Mouse (Mus musculus): Measurements from ENCODE around the gene Eif4ebp2. TPM values are rescaled to one million over a fixed set of nuclear protein-coding genes. Genes with fewer than 3 reads are reported as not detected.
"Not testable (repeated sequence)": the region's sequence is repeated elsewhere in the genome, so short reads cannot be mapped to it uniquely, and the experiment has no call there.

Gene Eif4ebp2
- total RNA-seq, 2 experiments from 2014 or later, result 115 to 116 TPM

DNA sequence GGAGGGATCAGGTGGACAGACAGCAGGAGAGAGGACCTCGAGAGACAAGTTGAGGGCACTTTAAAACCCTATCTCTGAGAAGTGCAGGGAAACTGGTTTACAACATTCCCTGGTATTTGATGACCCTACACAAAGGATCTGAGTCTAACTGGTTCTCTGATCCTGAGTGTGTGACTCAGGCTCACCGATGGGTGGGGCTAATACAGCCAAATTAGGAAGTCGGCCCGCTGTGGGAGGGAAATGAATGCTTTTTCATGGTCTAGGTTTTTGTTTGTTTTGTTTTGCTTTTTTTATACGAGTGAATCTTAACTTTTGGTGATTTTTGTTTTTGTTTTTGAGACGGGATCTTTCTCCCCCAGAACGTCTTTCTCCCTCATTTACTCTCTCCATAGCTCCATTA is 16.4 kb upstream of the Eif4ebp2 start:
- intact Hi-C loops (cut with DNase I), result loop anchor here (5.0 kb wide), 1 partner anchor 133 kb away; no protein-coding TSS in a partner anchor
- DNase-seq, result no peak

- intact Hi-C loops (cut with DNase I), result loop anchor here (5.0 kb wide), 1 partner anchor 135 kb away; no protein-coding TSS in a partner anchor
- no peak for DNase-seq
Measured at GRCm38 (mm10) chr10:61466873-61467272, 14.4 kb upstream of the Eif4ebp2 start.

- no peak for DNase-seq
- intact Hi-C loops (cut with DNase I), result loop anchor here (5.0 kb wide), 1 partner anchor 136 kb away; no protein-coding TSS in a partner anchor
Measured at GRCm38 (mm10) chr10:61466242-61466641, 13.8 kb upstream of the Eif4ebp2 start.

GRCm38 (mm10) chr10:61465009-61465408 is 12.5 kb upstream of the Eif4ebp2 start:
- peak in 1 of 2 experiments; percentile 59 for DNase-seq
- intact Hi-C loops (cut with DNase I), result loop anchor here (5.0 kb wide), 1 partner anchor 137 kb away; no protein-coding TSS in a partner anchor

- intact Hi-C loops (cut with DNase I), result no loop called here
- DNase-seq, result no peak
Measured at GRCm38 (mm10) chr10:61457182-61457581, 4.7 kb upstream of the Eif4ebp2 start.

- intact Hi-C loops (cut with DNase I); DNase-seq: not testable (repeated sequence)
Measured at GRCm38 (mm10) chr10:61453171-61453570, 710 bp upstream of the Eif4ebp2 start.

DNA sequence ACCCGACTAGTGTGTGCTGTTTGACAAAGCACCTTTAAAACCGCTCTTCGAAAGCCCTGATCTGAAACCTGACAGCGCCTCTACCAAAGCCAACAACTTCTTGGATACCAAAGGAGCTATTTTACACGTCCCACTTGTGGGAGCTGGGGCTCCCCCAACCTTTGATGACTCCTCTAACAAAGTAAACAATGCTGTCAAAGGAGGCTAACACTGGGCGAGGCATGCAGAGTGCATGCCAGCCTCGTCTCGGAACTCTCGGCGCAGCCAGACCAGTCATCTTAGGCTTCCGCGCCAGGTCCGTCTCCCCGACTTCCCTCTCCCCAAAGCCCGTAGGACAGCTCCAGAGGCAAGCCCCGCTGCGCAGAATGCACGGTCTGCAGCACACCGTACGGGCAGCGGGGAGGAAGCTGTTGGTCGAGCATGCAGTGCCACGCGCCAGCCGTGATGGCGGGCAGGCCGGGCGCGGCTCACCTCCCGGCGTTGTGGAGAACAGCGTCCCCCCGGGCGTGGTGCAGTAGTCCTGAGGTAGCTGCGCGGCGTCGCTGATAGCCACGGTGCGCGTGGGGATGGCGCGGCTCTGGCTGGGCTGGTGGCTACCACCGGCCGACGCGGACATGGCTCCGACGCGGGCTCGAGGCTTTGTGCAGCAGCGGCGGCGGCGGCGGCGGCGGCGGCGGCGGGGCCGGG is 387 bp downstream of the Eif4ebp2 start:
- DNase-seq, result peak in 1 of 2 experiments; percentile 41
- intact Hi-C loops (cut with DNase I), result no loop called here

DNA sequence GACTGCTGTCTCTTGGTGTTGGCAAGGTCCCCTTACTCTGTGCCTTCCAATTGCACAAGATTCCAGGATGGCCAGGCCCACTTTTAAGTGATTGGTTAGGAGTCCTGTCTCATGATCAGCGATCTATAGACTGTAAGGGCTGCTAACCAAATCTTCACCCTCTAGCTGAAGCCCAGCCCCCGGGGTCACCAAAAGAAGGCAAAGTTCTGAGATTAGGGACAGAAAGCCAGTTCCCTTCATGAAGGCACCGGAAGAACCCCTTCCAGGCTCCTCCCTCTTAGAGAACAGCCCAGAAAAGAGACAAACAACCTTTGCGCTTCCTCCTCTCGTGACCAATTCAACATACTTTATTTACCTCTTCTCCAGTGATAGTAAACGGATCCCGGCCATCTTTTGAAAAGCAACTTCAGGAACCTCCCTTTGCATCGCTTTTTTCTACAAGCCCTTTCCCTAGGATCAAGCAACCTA is 964 bp downstream of the Eif4ebp2 start:
- intact Hi-C loops (cut with DNase I), result no loop called here
- DNase-seq, result no peak

GRCm38 (mm10) chr10:61448834-61449233 is 3.6 kb downstream of the Eif4ebp2 start:
- intact Hi-C loops (cut with DNase I), result no loop called here
- no peak for DNase-seq

- intact Hi-C loops (cut with DNase I), result no loop called here
- no peak for DNase-seq
Measured at GRCm38 (mm10) chr10:61447581-61448353, 4.7 kb downstream of the Eif4ebp2 start.

DNA sequence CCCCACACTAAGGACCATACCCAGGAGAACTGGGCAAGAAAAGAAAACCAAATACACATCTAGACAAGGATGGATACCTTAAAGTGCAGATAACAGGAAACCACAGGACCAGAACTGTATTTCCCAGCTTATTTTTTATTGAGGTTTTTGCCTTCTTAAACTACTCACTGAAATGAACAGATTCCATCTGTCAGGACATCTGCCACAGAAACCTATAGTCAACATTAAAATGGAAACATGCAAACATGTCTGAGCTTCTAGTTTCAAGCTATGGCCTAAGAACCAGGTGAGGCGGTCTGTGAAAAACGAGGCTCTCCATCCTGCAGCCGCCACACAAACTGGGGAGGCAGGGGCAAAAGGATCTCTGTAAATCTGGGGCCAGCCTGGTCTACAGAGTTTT is 7.4 kb downstream of the Eif4ebp2 start:
- DNase-seq, result no peak
- intact Hi-C loops (cut with DNase I), result no loop called here

GRCm38 (mm10) chr10:61443876-61444275 is 8.6 kb downstream of the Eif4ebp2 start:
- intact Hi-C loops (cut with DNase I), result no loop called here
- no peak for DNase-seq

DNA sequence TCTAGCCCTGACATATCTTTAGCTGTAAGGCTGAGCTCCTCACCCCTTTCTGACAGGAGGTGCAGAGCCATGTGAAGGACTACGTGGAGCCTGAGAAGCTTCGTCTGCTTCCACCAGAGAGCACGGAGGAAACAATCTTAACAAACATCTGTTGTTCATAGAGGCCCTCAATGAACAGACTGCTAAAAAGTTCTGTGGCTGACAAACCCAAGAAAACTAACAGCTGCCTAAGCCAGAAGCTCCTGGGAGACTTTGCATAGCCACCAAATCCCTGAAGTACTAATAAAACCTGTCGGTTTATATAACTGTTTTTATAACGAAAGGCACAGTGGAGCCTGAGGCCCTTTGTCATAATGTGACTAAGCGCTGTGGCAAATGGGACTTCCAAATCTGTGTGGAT is 9.0 kb downstream of the Eif4ebp2 start:
- intact Hi-C loops (cut with DNase I), result no loop called here
- DNase-seq, result no peak

DNA sequence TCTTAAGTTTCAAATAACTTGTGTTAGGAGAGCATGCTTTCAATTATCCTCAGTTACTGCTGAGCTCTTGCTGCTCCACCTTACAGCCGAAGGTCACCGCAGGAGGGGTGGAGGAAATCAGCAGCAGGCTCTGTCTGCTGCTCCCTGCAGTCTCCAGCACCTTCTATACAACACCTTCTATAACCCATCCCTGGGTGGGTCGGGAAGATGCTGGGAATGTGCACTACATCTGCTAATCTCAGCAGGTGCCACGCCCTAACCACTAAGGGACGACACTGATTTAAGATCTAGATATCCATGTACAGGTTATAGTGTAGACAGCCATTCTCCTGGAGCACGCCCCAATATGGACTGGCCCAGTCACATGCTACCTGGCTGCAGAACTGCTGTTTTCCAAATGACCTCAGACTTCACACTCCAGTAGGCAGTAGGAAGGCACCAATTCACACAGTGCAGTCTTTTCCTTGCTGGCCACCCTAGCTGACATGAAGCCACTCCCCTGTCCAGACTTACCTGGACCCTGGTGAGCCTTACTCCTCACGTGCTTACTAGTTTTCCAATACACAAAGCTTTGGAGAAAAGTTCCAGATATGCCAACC is 12.2 kb downstream of the Eif4ebp2 start:
- DNase-seq, result no peak
- intact Hi-C loops (cut with DNase I), result no loop called here

GRCm38 (mm10) chr10:61431375-61431774 is 21.1 kb downstream of the Eif4ebp2 start:
- no peak for DNase-seq
- intact Hi-C loops (cut with DNase I), result no loop called here

DNA sequence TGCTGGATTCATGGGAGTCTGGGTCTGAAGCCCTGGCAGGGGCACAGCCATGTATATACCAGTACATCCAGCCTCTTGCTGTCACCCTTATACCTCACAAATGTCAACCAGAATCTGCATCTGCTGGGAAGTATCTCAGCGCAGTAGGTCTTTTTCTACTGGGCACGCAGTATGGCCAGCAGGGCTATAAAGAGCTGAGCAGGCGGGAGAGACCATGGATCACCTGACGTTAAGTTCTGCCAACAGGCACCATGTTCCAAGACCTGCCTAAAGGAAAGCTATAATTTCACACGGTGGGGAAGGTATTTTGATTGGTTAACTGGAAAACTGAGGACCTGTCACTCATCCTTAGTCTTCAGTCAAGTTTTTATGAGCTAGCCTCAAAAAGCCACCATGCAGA is 23.4 kb downstream of the Eif4ebp2 start:
- intact Hi-C loops (cut with DNase I), result no loop called here
- DNase-seq, result no peak

DNA sequence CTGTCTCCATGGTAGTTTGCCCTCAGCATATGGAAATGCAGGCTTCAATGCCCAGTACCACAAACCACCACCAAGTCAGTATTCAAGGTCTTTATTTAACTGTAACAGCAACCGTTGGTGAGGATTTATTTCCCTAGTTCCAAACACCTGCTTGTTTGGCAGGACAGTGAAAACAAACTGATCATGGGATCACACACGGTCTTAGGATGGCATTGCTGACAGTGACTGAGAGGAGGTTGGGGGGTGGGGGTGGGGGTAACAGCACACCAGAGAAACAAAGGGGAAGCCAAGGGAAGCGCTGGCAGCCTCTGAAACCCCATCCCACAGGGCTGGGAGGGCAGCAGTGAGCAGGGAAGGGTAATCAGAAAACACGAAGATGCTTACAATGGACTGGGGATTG is 24.0 kb downstream of the Eif4ebp2 start:
- intact Hi-C loops (cut with DNase I), result no loop called here
- DNase-seq, result no peak

DNA sequence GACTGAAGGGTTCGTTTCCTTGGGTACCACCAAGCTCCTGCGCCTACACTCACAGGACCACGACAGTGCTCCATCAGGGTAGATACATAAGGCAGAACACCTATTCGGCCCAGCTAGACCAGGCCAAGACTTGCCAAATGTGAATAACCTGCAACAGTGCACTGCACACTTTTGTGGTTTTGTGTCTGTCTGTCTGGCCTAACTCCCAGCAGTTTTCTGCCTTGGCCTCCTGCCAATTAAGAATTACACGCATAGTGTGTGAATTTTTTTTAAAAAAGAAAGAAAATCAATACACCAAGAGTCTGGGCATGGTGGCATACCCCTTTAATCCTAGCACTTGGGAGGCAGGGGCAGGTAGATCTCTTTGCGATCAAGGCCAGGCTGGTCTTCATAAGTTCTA is 24.5 kb downstream of the Eif4ebp2 start:
- no peak for DNase-seq
- intact Hi-C loops (cut with DNase I), result no loop called here

GRCm38 (mm10) chr10:61426251-61426757 is 26.2 kb downstream of the Eif4ebp2 start:
- intact Hi-C loops (cut with DNase I), result no loop called here
- DNase-seq, result no peak

DNA sequence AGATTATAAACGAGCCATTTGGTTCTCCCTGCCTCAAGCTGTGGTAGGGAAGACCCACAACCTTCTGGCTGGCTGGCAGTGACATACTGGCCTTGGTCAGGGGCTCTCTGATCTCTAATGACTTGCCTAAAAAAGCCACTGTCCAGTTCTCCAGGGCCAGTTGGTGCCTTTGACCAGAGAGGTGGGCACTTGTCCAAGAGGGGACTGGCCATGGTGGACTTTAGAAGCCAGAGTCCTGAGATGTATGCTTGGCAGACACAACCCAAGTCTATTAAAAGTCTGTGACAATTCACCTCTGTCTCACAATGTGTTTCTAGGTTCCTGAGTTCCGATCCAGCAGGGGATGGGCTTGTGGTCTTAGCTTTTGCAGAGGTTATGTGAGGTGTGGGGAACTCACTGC is 27.4 kb downstream of the Eif4ebp2 start:
- intact Hi-C loops (cut with DNase I), result no loop called here
- DNase-seq, result no peak

DNA sequence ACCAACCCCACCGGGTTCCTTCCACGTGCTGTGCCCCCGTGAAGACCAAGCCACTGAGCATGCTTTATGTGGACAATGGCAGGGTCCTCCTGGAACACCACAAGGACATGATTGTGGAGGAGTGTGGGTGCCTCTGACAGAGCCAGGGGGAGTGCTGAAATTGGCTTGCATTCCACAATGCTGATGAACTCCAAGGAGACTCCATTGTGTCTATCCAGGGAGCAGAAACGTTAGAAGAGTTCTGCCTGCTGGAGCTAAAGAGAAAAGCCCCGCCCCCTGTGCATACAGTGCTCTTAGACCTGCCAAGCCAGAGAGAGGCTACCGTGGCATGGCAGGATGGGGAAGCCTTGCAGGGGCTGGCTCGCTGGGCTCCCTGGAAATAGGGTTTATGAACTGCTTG is 28.0 kb downstream of the Eif4ebp2 start:
- DNase-seq, result no peak
- intact Hi-C loops (cut with DNase I), result no loop called here

All from gastrocnemius, postnatal 36 days (tissue).